Mouse (Mus musculus) testis, adult 2 months (tissue): ENCODE measurements around the gene Fadd. TPM values are rescaled to one million over a fixed set of nuclear protein-coding genes. Genes with fewer than 3 reads are reported as not detected.

ENCODE experiments used
- H3K27ac ChIP-seq: fragments of 200-500 bp; 2 replicates; pipeline ENCODE4 v1.5.1; 2012; ENCODE audit warnings: low read depth, low read length; ENCODE audit not compliant: control insufficient read depth, insufficient read depth
- H3K27me3 ChIP-seq: fragments of 200-500 bp; 2 replicates; pipeline ENCODE4 v1.6.1; 2012; ENCODE audit warnings: mild to moderate bottlenecking, low read length, moderate library complexity; ENCODE audit not compliant: control insufficient read depth, insufficient read depth
- H3K36me3 ChIP-seq: fragments of 200-500 bp; 2 replicates; pipeline ENCODE4 v1.6.1; 2012; ENCODE audit warnings: mild to moderate bottlenecking, low read length; ENCODE audit not compliant: control insufficient read depth, insufficient read depth
- H3K4me1 ChIP-seq: fragments of 200-500 bp; 2 replicates; pipeline ENCODE4 v1.6.1; 2012; ENCODE audit warnings: low read length; ENCODE audit not compliant: control insufficient read depth, insufficient read depth
- H3K4me3 ChIP-seq: fragments of 200-500 bp; 2 replicates; pipeline ENCODE4 v1.5.1; 2012; ENCODE audit warnings: low read depth, mild to moderate bottlenecking, low read length, moderate library complexity, mixed read lengths; ENCODE audit not compliant: control insufficient read depth
- CTCF ChIP-seq: fragments of 200-500 bp; IDR thresholded peaks from 2 replicates; pipeline ENCODE4 v1.5.1; 2012; ENCODE audit warnings: low read depth, mild to moderate bottlenecking, inconsistent platforms, low read length, moderate library complexity; ENCODE audit not compliant: control insufficient read depth, insufficient read depth, insufficient replicate concordance
- POLR2A ChIP-seq: fragments of 200-500 bp; IDR thresholded peaks from 2 replicates; pipeline ENCODE4 v1.6.1; 2012; ENCODE audit warnings: low read depth, mild to moderate bottlenecking, inconsistent platforms, low read length, moderate library complexity; ENCODE audit not compliant: control insufficient read depth
- polyA plus RNA-seq: library from polyadenylated mRNA; depleted of rRNA; stranded (reverse); fragments of >200 nt; gene quantifications from 2 replicates; pipeline ENCODE4 v1.2.3, GENCODE M21; 2012

The Fadd gene
- polyA plus RNA-seq, 1 experiment: 3.5 TPM

DNA sequence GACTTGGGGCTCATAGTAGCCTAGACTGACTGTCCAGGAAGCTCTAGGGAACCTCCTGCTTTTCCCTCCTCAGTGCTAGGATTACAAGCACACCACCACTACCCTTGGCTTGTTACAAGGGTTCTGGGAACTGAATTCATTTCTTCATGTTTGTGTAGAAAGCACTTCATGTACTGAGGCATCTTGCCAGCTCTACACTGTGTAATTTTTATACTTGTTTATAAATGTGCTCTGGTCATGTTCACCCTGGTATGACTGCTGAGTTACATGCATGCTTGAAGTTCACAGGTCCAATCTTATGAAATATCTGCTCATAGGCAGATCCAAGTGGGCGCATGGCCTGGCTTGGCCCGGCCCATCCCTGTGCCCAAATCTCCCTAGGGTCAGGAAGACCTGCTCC, 22.0 kb upstream of the Fadd start:
- TF ChIP-seq CTCF (no peak), POLR2A (no peak)
- H3K27ac ChIP-seq: no peak overlapping the region
- H3K27me3 ChIP-seq: no peaks in the 10 kb centered on the region
- no peak overlapping the region for H3K4me3 ChIP-seq
- no peaks in the 10 kb centered on the region for H3K36me3 ChIP-seq
- no peaks in the 10 kb centered on the region for H3K4me1 ChIP-seq

DNA sequence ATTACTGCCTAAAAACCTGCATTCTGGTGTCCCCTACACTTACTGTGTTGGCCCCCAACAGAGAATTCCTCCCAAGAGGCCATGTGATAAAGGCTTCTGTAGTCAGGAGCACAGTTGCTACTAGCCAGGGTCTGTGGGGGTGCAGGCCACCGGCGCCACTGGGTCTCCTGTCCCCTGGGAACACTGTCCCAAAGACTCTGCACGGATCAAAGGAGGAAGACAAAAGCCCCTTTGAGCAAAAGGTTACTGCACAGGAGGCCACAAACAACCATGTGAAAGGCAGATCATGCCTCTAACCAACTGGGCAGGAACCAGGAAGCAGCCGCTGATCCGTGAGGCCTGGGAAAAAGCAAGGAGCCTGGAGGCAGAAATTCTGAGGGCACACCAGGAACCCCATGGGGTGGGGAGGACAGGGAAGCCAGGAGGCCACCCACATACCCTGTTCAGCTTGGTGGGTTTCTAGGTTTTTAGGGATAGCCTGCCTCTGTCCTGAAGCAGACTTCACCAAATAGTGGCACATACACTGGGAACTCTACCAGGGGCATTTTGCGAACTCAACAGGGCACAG, 18.2 kb upstream of the Fadd start:
- no peaks in the 10 kb centered on the region for H3K27me3 ChIP-seq
- no peaks in the 10 kb centered on the region for H3K4me1 ChIP-seq
- H3K4me3 ChIP-seq: no peak overlapping the region
- TF ChIP-seq POLR2A (no peak), CTCF (no peak)
- H3K27ac ChIP-seq: no peak overlapping the region
- no peaks in the 10 kb centered on the region for H3K36me3 ChIP-seq

DNA sequence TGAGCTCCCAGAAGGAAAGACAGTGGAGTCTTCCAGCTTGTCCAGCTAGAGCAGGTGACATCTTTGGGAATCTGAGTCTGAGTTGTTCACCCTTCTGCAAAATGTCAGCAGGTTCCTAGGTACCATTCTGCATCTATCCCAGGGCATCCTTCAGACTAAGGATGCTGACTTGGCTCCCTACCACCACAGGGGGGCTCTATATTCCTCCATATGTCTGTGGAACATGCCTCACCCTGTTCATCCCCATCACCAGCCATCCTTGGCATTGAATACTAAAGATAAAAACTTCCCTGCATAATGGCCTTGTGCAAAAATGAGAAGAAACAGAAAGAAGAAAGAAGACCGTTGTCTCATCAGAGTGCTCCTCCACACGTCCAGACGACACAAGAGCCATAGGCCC, 7.2 kb upstream of the Fadd start:
- Histone ChIP-seq H3K27ac (no peak overlapping the region), H3K4me3 (no peak overlapping the region), H3K36me3 (no peaks in the 10 kb centered on the region), H3K27me3 (no peaks in the 10 kb centered on the region), H3K4me1 (no peaks in the 10 kb centered on the region)
- TF ChIP-seq CTCF (no peak), POLR2A (no peak)

DNA sequence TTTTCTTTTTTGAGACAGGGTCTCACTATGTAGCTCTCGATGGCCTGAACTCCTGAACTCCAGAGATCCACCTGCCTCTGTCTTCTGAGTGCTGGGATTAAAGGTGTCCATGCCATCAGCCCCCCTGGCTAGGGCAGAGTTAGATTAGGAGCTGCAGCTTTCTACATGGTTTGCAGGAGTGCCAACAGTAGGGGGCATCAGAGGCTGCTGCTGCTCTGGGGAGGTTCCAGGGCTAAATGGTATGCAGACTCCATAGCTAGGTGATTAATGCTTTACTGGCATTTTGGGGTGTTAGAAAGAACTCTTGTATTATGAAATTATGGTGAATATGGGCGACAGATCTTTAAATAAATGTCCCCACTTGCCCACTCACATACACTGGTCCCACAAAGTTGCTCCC, 5.0 kb upstream of the Fadd start:
- H3K36me3 ChIP-seq: no peaks in the 10 kb centered on the region
- no peak overlapping the region for H3K27ac ChIP-seq
- H3K4me1 ChIP-seq: no peaks in the 10 kb centered on the region; the same call in 1 of the 2 replicates
- TF ChIP-seq POLR2A (no peak), CTCF (peak; percentile 24; the same call in 1 of the 2 replicates)
- H3K4me3 ChIP-seq: no peak overlapping the region
- no peaks in the 10 kb centered on the region for H3K27me3 ChIP-seq

DNA sequence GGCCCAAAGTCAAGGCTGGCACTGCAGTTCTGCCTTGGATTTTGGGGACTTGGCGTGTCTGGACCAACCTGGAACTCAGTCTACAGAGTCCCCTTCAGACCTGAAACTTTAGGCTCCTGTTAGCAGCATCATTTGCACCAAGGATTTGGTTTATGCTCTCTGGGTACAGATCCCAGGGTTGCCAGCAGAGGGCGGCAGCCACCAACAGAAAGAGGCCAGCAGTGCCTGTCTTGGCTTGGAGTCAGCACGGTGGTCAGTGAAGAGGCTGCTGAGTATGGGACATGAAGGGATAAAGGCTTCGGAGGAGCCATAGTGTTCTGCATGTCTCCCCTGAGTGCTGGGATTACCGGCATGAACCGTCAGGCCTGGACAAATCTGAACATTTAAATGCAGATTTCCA, 3.4 kb upstream of the Fadd start:
- no peak overlapping the region for H3K4me3 ChIP-seq
- peaks cover 9% of the 10 kb centered on the region for H3K4me1 ChIP-seq
- no peak overlapping the region for H3K27ac ChIP-seq
- no peaks in the 10 kb centered on the region for H3K27me3 ChIP-seq
- no peaks in the 10 kb centered on the region for H3K36me3 ChIP-seq
- TF ChIP-seq POLR2A (no peak), CTCF (peak; percentile 79; the same call in 1 of the 2 replicates)

DNA sequence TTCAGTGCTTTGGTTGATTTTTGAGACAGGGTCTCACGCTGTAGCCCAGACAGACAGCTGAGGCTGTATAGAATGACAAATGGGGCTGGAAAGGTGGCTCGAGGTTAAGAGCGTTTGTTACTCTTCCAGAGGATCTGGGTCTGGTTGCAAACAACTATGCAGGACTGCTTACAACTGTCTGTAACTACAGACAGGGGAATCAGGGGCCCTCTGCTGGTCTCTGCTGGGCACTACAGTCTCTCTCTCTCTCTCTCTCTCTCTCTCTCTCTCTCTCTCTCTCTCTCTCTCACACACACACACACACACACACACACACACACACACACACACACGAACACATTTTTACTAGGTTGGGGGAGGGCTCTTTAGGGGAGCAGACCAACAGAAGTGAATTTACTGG, 1.4 kb upstream of the Fadd start:
- Histone ChIP-seq H3K4me3 (no peak overlapping the region), H3K36me3 (no peaks in the 10 kb centered on the region), H3K27ac (no peak overlapping the region), H3K4me1 (peaks cover 16% of the 10 kb centered on the region), H3K27me3 (no peaks in the 10 kb centered on the region)
- TF ChIP-seq CTCF (no peak), POLR2A (no peak)

DNA sequence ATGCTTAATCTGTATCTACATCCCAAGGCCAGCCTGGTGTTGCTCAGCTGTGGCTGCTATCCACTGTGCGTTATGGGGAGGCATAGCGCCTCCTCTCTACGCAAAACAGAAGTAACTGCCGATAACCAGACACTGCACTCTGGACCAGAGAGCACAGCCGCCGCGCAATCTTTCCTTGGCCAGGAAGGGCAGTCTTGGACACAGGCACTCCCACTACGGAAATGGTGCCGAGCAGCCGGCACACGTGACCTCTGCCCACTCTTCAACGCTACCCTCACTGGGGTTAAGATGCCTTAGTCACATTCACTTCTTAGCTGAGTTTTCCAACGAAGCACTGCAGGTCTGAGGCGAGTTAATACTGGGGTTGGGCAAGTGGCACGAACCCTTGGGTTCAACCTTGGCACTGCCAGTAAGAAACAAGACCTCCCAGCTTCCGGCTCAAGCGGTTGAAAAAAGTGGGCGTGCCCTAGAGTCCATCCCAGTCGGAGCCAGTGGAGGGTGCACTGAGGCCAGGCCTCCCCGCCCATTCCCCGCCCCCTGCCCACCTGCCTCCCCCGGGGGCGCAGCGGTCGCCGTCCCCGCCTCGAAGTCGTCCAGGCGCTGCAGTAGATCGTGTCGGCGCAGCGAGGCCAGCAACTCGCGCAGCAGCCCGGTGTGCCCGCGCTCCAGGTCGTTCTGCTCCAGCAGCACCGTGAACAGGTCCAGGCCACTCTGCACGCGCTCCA, 542 bp downstream of the Fadd start:
- Histone ChIP-seq H3K27ac (peak overlapping the region; percentile 92), H3K27me3 (no peaks in the 10 kb centered on the region), H3K4me3 (peak overlapping the region; percentile 96), H3K4me1 (peaks cover 16% of the 10 kb centered on the region), H3K36me3 (no peaks in the 10 kb centered on the region)
- TF ChIP-seq POLR2A: no peak; the same call in 1 of the 2 replicates
- peak; percentile 36; the same call in 1 of the 2 replicates for TF ChIP-seq CTCF
